8 mouse cellular contexts compared by ENCODE assay signal in genomic region chr8:11602006-11602680, GRCm38 (mm10). TPM values are rescaled to one million over a fixed set of nuclear protein-coding genes. Genes with fewer than 3 reads are reported as not detected.
DNase-seq lines count a peak whose midpoint lies in the region; ATAC-seq and TF ChIP-seq lines count a peak whose summit lies in the region.

No protein-coding gene starts in this region.

- ATAC-seq in heart, embryonic 15.5 days (replicated peaks; ENCODE audit: insufficient number of reproducible peaks, insufficient read depth, low FRiP score, low read depth): peak; percentile 49; the same call in 1 of the 2 replicates
- 0 out of 2 replicates have a peak, but pooled peaks have one; percentile 58 for ATAC-seq in lung, embryonic 14.5 days (ENCODE audit: insufficient read depth)

- peaks cover 0 to 8% of the 10 kb centered on the region in 2 experiments; a peak in 2 of 4 replicates for H3K4me1 ChIP-seq in CH12.LX (ENCODE audit: control insufficient read depth in 1 of 2, insufficient read depth in 2 of 2)
- no peaks in the 10 kb centered on the region for H3K4me1 ChIP-seq in embryonic fibroblast, embryonic 13.5 days (ENCODE audit: control insufficient read depth, insufficient read depth, low read length)
- H3K4me1 ChIP-seq in heart, embryonic 15.5 days (replicated peaks): no peaks in the 10 kb centered on the region
- no peaks in the 10 kb centered on the region for H3K4me1 ChIP-seq in lung, embryonic 14.5 days (ENCODE audit: insufficient read depth)

- in situ Hi-C loops in CH12.LX (cut with MboI; ENCODE audit: low pct_ligation_motif_present, low pct_unique_long_range_greater_than_20kb, low sequenced_read_pairs): loop anchor here (25.0 kb wide), 1 partner anchor 90 kb away; no protein-coding TSS in a partner anchor

- no peak for TF ChIP-seq EP300 in CH12.LX (IDR thresholded peaks at IDR 0.05; ENCODE audit: low read length)

- H3K4me3 ChIP-seq in CH12.LX (replicated peaks in 1 of 3; ENCODE audit: low read depth in 2 of 3, low read length in 2 of 3, poor library complexity in 1 of 3): no peak overlapping the region
- no peak overlapping the region for H3K4me3 ChIP-seq in embryonic fibroblast, embryonic 13.5 days (ENCODE audit: insufficient read depth, low read length)
- no peak overlapping the region for H3K4me3 ChIP-seq in heart, embryonic 15.5 days
- no peak overlapping the region for H3K4me3 ChIP-seq in lung, embryonic 14.5 days (ENCODE audit: low read depth, low read length)

- dilution Hi-C loops in CH12.LX (cut with MboI; ENCODE audit: extremely low pct_ligation_motif_present, extremely low pct_unique_long_range_greater_than_20kb, low sequenced_read_pairs): no loop called here

- peak; percentile 85 for DNase-seq in CH12.LX (ENCODE audit: extremely low read depth)
- DNase-seq in adrenal gland, postnatal 36 days: peak; percentile 67 to 80
- DNase-seq in kidney, postnatal 36 days: peak; percentile 66 to 83
- peak; percentile 89 for DNase-seq in lung, embryonic 14.5 days
- DNase-seq in ovary, postnatal 14 days (ENCODE audit: low spot score): peak; percentile 62
- peak; percentile 65 to 69 for DNase-seq in thymus, postnatal 36 days

- peaks cover 5 to 10% of the 10 kb centered on the region in 2 experiments for H3K36me3 ChIP-seq in CH12.LX (replicated peaks in 1 of 2; ENCODE audit: control insufficient read depth in 1 of 2, insufficient read depth in 1 of 2, low read length in 1 of 2)
- 0 out of 2 replicates have a peak, but pooled peaks cover 4% of the 10 kb centered on the region for H3K36me3 ChIP-seq in heart, embryonic 15.5 days
- no peaks in the 10 kb centered on the region for H3K36me3 ChIP-seq in lung, embryonic 14.5 days (ENCODE audit: insufficient read depth)

- WGBS in heart, embryonic 15.5 days: 36% methylated on average over 14 of the region's 14 CpGs
- WGBS in lung, embryonic 14.5 days: 35% methylated on average over 14 of the region's 14 CpGs

- no peak overlapping the region for H3K27ac ChIP-seq in CH12.LX (ENCODE audit: insufficient read depth, low read depth)
- H3K27ac ChIP-seq in embryonic fibroblast, embryonic 13.5 days (ENCODE audit: insufficient read depth, low read length): no peak overlapping the region
- H3K27ac ChIP-seq in heart, embryonic 15.5 days: no peak overlapping the region
- H3K27ac ChIP-seq in lung, embryonic 14.5 days (ENCODE audit: low read depth): no peak overlapping the region

- TF ChIP-seq RAD21 in CH12.LX (IDR thresholded peaks at IDR 0.05; ENCODE audit: low read depth, low read length): peak; percentile 85

- H3K27me3 ChIP-seq in CH12.LX (replicated peaks): no peaks in the 10 kb centered on the region
- H3K27me3 ChIP-seq in heart, embryonic 15.5 days: no peaks in the 10 kb centered on the region
- no peaks in the 10 kb centered on the region for H3K27me3 ChIP-seq in lung, embryonic 14.5 days (ENCODE audit: insufficient read depth, low read length)

- H3K4me2 ChIP-seq in CH12.LX (ENCODE audit: insufficient read depth, low read depth, poor library complexity, severe bottlenecking): 0 out of 2 replicates have a peak overlapping the region, but pooled peaks have one; percentile 3
- no peak overlapping the region for H3K4me2 ChIP-seq in heart, embryonic 15.5 days
- no peak overlapping the region for H3K4me2 ChIP-seq in lung, embryonic 14.5 days

- no peaks in the 10 kb centered on the region for H3K79me2 ChIP-seq in CH12.LX (replicated peaks; ENCODE audit: control insufficient read depth, extremely low read depth, insufficient read depth, poor library complexity, severe bottlenecking)

- TF ChIP-seq POLR2A in CH12.LX (IDR thresholded peaks at IDR 0.05; ENCODE audit: low read depth, low read length): no peak
- no peak for TF ChIP-seq POLR2A in embryonic fibroblast, embryonic 13.5 days (IDR thresholded peaks at IDR 0.05; ENCODE audit: low read depth, low read length)

- peaks cover 6% of the 10 kb centered on the region for H3K9me3 ChIP-seq in CH12.LX (replicated peaks; ENCODE audit: low read length)
- no peaks in the 10 kb centered on the region for H3K9me3 ChIP-seq in heart, embryonic 15.5 days (replicated peaks)
- no peaks in the 10 kb centered on the region for H3K9me3 ChIP-seq in lung, embryonic 14.5 days (ENCODE audit: low read depth, low read length)

- peak; percentile 74 to 90 for TF ChIP-seq CTCF in CH12.LX (conservative IDR thresholded peaks at IDR 0.05 in 1 of 2, IDR thresholded peaks at IDR 0.05 in 1 of 2; ENCODE audit: low read depth in 2 of 2, low read length in 2 of 2)
- 0 out of 2 replicates have a peak, but pooled peaks have one; percentile 37 for TF ChIP-seq CTCF in embryonic fibroblast, embryonic 13.5 days (IDR thresholded peaks at IDR 0.05; ENCODE audit: borderline replicate concordance, insufficient read depth, low read length)
- TF ChIP-seq CTCF in lung, embryonic 14.5 days (IDR thresholded peaks at IDR 0.05; ENCODE audit: low read depth): peak; percentile 91

- H3K9ac ChIP-seq in CH12.LX (ENCODE audit: insufficient read depth, low read depth): no peak overlapping the region
- H3K9ac ChIP-seq in heart, embryonic 15.5 days: no peak overlapping the region
- no peak overlapping the region for H3K9ac ChIP-seq in lung, embryonic 14.5 days

TF ChIP-seq in CH12.LX, 34 proteins besides CTCF, POLR2A, EP300 and RAD21:
- no peak for TF ChIP-seq MAFK (IDR thresholded peaks at IDR 0.05; ENCODE audit: insufficient replicate concordance, low read length)
- no peak for TF ChIP-seq MXI1 (IDR thresholded peaks at IDR 0.05; ENCODE audit: low read depth, low read length)
- no peak for TF ChIP-seq USF1 (IDR thresholded peaks at IDR 0.05; ENCODE audit: low read depth, low read length)
- TF ChIP-seq MAX (IDR thresholded peaks at IDR 0.05; ENCODE audit: low read length): no peak
- no peak for TF ChIP-seq HCFC1 (IDR thresholded peaks at IDR 0.05; ENCODE audit: low read depth, low read length)
- no peak for TF ChIP-seq GABPA (IDR thresholded peaks at IDR 0.05; ENCODE audit: insufficient replicate concordance, low read depth, low read length)
- TF ChIP-seq ELF1 (IDR thresholded peaks at IDR 0.05; ENCODE audit: low read depth, low read length): peak; percentile 65; the same call in 1 of the 2 replicates
- no peak for TF ChIP-seq TCF12 (IDR thresholded peaks at IDR 0.05; ENCODE audit: low read depth, low read length)
- no peak for TF ChIP-seq TBP (conservative IDR thresholded peaks at IDR 0.05; ENCODE audit: low read depth, low read length)
- no peak for TF ChIP-seq BHLHE40 (IDR thresholded peaks at IDR 0.05; ENCODE audit: low read depth, low read length)
- no peak for TF ChIP-seq USF2 (conservative IDR thresholded peaks at IDR 0.05; ENCODE audit: low read depth, low read length)
- no peak for TF ChIP-seq ETS1 (conservative IDR thresholded peaks at IDR 0.05; ENCODE audit: low read depth, low read length)
- peak; percentile 53 for TF ChIP-seq ZC3H11A (IDR thresholded peaks at IDR 0.05; ENCODE audit: low read depth, low read length)
- no peak for TF ChIP-seq CHD2 (IDR thresholded peaks at IDR 0.05; ENCODE audit: low read length)
- TF ChIP-seq JUN (IDR thresholded peaks at IDR 0.05; ENCODE audit: insufficient read depth, low read depth, low read length): no peak
- peak; percentile 91 for TF ChIP-seq SMC3 (IDR thresholded peaks at IDR 0.05; ENCODE audit: low read depth, low read length)
- TF ChIP-seq PAX5 (IDR thresholded peaks at IDR 0.05; ENCODE audit: low read length): no peak
TF ChIP-seq in CH12.LX: peak in this region for 3.

RNA-seq across cellular contexts. Expression of gene Ankrd10, which starts 33.4 kb away (rescaled TPM):
- total RNA-seq in CH12.LX (2012; rRNA removed): 39.0 and 50.4 TPM in 2 replicates
- 46.9 and 59.5 TPM in 2 replicates for total RNA-seq in CH12.LX (2014; rRNA removed)
- polyA plus RNA-seq in CH12.LX (2012; ENCODE audit: insufficient read length, low read depth): 32.8 and 36.9 TPM in 2 replicates
- total RNA-seq in adrenal gland, postnatal 36 days (2021): 10 to 100 TPM; 48.9 to 52.6 TPM
- polyA plus RNA-seq in embryonic fibroblast, embryonic 13.5 days (2011; ENCODE audit: insufficient read length, low read depth, missing spikeins): 31.2 and 39.4 TPM in 2 replicates
- 57.4 and 70.0 TPM in 2 replicates for polyA plus RNA-seq in heart, embryonic 15.5 days (2015; fragmentation: Nextera tagmentation; extraction: Ambion mirVana)
- polyA plus RNA-seq in lung, embryonic 14.5 days (2014; fragmentation: Nextera tagmentation; extraction: Ambion mirVana): 91.5 and 98.2 TPM in 2 replicates

RNA-seq across cellular contexts. Expression of gene Ing1, which starts 46.8 kb away (rescaled TPM):
- total RNA-seq in CH12.LX (2012; rRNA removed): 25.0 and 30.9 TPM in 2 replicates
- 33.1 and 33.8 TPM in 2 replicates for total RNA-seq in CH12.LX (2014; rRNA removed)
- 47.8 and 65.3 TPM in 2 replicates for polyA plus RNA-seq in CH12.LX (2012; ENCODE audit: insufficient read length, low read depth)
- 10 to 100 TPM; 36.1 to 43.7 TPM for total RNA-seq in adrenal gland, postnatal 36 days (2021)
- polyA plus RNA-seq in embryonic fibroblast, embryonic 13.5 days (2011; ENCODE audit: insufficient read length, low read depth, missing spikeins): 38.5 and 44.1 TPM in 2 replicates
- 28.3 and 31.6 TPM in 2 replicates for polyA plus RNA-seq in heart, embryonic 15.5 days (2015; fragmentation: Nextera tagmentation; extraction: Ambion mirVana)
- 39.5 and 47.7 TPM in 2 replicates for polyA plus RNA-seq in lung, embryonic 14.5 days (2014; fragmentation: Nextera tagmentation; extraction: Ambion mirVana)

RNA-seq across cellular contexts. Expression of gene Cars2, which starts 51.6 kb away (rescaled TPM):
- 67.1 and 67.4 TPM in 2 replicates for total RNA-seq in CH12.LX (2012; rRNA removed)
- 45.6 and 48.5 TPM in 2 replicates for total RNA-seq in CH12.LX (2014; rRNA removed)
- polyA plus RNA-seq in CH12.LX (2012; ENCODE audit: insufficient read length, low read depth): 45.7 and 46.4 TPM in 2 replicates
- 10 to 100 TPM; 34.6 to 39.8 TPM for total RNA-seq in adrenal gland, postnatal 36 days (2021)
- 18.4 and 21.7 TPM in 2 replicates for polyA plus RNA-seq in embryonic fibroblast, embryonic 13.5 days (2011; ENCODE audit: insufficient read length, low read depth, missing spikeins)
- polyA plus RNA-seq in heart, embryonic 15.5 days (2015; fragmentation: Nextera tagmentation; extraction: Ambion mirVana): 26.2 and 30.9 TPM in 2 replicates
- 22.9 and 25.3 TPM in 2 replicates for polyA plus RNA-seq in lung, embryonic 14.5 days (2014; fragmentation: Nextera tagmentation; extraction: Ambion mirVana)

Comparison
In these comparisons a context has a peak if more than half of its experiments do, and no peak if none do; other contexts are left out.
1. CTCF ChIP-seq: peak in every context shown above with its lines; median percentile 91 in lung, embryonic 14.5 days; 82 in CH12.LX; 37 in embryonic fibroblast, embryonic 13.5 days.